Mouse (Mus musculus): ENCODE measurements at regions not wholly inside any gene's neighbourhood (a gene's known extent, or its start where the extent isn't known, plus 50 kb on each side); places are given as distances from the start of the nearest gene placed in this dataset.
"Not testable (repeated sequence)": the region's sequence is repeated elsewhere in the genome, so short reads cannot be mapped to it uniquely, and the experiment has no call there.

DNA sequence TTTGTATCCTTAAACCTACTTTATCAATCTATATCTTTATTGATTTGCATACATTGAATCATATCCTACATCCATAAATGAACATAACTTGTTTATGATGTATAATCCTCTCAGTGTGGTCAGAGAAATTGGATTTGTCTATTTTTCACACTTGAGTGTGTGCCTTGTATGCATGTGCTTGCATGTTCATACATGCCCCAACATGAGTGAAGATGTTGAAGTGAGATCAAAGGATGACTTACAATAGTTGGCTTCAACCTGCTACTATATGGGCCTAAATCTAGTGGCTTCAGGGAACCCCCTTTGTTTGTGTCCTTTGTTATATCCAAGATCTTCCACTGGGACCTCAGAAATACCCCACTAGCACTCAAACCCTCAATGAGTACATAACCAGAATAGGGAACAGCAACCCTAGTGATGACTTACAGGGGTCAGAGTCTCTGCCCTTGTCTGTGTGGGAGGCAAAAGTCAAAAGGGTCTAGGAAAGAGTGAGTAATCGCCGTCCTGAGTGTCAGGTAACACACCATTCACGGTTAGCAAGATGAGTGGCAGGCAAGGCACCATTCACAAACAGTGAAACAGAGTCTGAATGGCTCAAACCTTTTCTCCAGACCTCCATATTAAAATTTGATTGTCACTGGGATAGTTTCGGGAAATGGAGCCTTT lies 236.3 kb downstream of the Lpin1 start:
- DNase-seq (ENCODE audit: low spot score in 2 of 2), result no peak

- DNase-seq (ENCODE audit: low spot score in 2 of 2), result no peak
Observed at GRCm38 (mm10) chr12:16370061-16370460, 240.7 kb downstream of the Lpin1 start.

- no peak for DNase-seq (ENCODE audit: low spot score in 2 of 2)
Observed at GRCm38 (mm10) chr12:16362341-16362740, 248.4 kb downstream of the Lpin1 start.

GRCm38 (mm10) chr12:16358831-16359230 lies 251.9 kb downstream of the Lpin1 start:
- no peak for DNase-seq (ENCODE audit: low spot score in 2 of 2)

DNA sequence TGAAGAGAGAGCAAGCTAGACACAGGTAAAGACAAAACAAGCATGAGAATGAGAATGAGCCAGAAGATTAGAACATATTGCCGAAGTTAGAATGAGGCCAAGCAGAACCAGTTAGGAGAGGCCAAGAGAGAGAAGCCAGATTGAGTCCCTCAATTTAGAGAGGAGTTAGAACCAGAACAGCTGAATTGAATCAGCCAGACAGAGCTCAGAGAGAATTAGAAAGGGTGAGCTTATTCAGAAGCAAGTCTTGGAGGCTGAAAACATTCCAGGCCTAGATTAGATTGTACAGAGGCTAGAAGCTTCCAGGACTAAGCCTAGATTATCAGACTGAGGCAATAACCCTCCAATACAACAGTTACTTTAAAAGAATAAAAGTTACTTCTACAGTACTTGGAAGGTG lies 256.1 kb downstream of the Lpin1 start:
- DNase-seq (ENCODE audit: low spot score in 2 of 2), result no peak

- no peak for DNase-seq (ENCODE audit: low spot score in 2 of 2)
Observed at GRCm38 (mm10) chr12:16351751-16352150, 259.0 kb downstream of the Lpin1 start.

DNA sequence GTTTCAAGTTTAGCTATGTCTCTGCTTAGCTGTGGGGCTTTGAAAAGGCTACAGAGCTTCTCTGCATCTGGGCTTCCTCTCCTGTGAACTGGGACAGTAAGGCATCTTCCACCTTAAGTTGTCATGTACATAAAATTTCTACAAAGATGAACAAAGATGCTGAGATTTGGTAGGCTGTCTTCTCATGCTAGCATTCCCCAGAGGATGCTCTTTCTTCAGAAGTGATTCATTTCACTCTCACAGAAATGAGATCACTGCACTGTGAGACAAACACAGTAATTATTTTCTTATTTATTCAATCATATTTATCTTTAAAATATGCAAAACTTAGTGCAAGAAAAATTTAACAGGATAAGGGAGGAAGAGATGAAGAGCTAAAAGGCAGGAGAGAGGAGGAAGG lies 261.5 kb downstream of the Lpin1 start:
- DNase-seq (ENCODE audit: low spot score in 2 of 2), result no peak

GRCm38 (mm10) chr12:16344021-16344420 lies 266.7 kb downstream of the Lpin1 start:
- DNase-seq (ENCODE audit: low spot score in 2 of 2), result no peak

GRCm38 (mm10) chr12:16342030-16342429 lies 268.7 kb downstream of the Lpin1 start:
- not testable (repeated sequence) for DNase-seq (ENCODE audit: low spot score in 2 of 2)

GRCm38 (mm10) chr12:16331456-16331855 lies 279.3 kb downstream of the Lpin1 start:
- no peak for DNase-seq (ENCODE audit: low spot score in 2 of 2)

DNA sequence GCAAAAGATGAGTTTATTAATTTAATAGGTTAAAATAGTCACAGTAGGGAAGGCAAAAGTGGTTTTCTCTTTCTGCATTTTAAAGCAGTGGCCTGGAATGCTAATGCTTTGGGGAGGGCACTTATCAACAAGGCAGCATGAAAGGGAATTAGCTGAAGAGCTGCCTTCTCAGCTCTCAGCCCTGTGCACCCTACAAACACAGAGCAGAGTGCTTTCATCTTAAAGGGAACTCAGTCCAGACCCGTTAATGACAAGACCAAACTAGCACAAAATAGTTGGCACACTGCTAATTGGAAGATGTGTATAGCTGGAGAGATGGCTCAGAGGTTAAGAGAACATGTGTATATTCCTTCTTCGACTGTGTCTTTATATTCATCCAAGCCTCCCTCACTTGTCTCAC lies 281.6 kb downstream of the Lpin1 start:
- no peak for DNase-seq (ENCODE audit: low spot score in 2 of 2)

GRCm38 (mm10) chr12:16320536-16321402 lies 290.0 kb downstream of the Lpin1 start:
- DNase-seq (ENCODE audit: low spot score in 2 of 2), result no peak

DNA sequence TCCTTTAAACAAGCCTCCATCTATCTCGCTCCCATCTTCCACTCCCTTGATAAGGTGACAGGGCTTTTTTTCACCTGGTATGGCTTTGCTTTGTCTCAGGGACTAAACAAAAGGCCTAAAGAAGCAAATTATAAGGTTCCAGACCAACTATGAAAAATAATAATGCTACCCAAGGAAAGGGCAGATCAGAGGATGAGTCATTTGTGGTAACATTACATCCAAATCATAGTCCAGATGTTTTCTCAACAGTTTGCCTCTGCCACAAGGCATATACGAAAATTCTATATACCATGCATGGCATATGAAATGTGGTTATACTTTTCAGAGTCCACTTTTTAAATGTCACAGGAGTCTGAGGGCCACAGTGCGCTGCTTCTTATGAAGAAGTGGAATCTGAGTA lies 302.7 kb downstream of the Lpin1 start:
- DNase-seq (ENCODE audit: low spot score in 2 of 2), result no peak

DNA sequence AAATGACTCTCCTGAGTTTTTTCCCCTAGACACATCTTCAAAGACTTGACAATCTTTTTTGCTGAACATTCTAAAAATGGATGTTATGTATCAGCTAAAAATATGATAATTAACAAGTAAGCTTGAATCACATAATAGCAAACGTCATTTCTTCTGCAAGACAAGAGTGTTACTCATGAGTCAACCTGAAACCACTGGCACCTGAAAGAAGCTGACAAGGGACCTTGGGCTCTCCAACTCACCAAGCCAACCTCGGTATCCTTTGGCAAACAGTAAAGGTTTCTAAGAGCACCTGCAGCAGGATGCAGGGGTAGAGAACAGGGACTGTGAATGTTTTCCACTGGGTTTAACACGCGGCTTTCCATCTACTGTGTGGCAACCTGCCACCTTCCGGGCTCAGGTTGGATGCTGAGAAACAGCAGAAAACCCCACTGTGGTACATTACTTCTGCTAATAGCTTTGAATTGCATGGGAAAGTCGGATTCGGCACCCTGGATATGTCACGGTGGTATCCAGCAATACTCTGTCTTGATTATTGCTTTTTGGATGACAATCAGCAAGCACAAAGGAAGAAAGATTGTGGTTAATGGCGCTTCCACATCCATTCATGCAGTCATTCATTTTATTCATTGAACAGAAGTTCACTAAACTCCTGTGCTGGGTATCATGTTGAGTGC lies 305.9 kb downstream of the Lpin1 start:
- DNase-seq (ENCODE audit: low spot score in 2 of 2), result no peak

DNA sequence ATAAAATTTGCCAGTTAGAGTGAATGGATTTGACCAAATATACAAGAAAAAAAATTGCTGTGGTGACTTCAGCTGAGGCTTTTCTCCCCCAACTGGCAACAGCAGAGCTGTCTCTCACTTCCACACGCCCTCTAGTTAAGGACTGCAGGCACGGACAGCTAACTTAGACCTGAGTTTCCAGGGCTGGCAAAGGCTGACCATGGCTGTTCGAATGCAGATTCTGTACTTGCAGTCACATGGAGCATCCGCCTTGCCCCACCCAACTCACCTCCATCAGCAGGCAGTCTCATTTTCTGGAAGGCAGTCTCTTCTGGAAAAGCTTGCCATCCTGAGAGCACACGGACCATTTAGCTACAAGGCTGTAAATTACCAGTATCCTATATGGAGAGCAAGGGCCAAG lies 325.7 kb downstream of the Lpin1 start:
- no peak for DNase-seq (ENCODE audit: low spot score in 2 of 2)

DNA sequence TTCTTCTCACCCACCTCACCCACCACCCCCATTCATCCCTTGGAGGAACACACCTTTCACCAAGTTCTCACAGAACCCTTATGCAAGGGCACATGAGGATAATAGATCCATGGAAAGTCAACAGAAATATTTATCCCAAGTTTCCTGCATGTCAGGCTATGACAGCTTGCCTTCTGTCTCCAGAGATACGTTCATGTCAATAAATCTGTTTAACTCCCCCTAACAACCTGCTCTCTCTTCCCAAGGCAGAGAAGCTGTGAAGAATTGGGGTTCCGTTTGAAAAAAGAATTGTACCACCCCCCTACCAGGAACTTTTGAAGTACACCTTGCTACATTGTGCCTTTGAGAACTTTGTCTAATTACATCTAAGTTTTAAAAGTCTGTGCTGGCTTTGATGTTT lies 331.6 kb downstream of the Lpin1 start:
- no peak for DNase-seq (ENCODE audit: low spot score in 2 of 2)

DNA sequence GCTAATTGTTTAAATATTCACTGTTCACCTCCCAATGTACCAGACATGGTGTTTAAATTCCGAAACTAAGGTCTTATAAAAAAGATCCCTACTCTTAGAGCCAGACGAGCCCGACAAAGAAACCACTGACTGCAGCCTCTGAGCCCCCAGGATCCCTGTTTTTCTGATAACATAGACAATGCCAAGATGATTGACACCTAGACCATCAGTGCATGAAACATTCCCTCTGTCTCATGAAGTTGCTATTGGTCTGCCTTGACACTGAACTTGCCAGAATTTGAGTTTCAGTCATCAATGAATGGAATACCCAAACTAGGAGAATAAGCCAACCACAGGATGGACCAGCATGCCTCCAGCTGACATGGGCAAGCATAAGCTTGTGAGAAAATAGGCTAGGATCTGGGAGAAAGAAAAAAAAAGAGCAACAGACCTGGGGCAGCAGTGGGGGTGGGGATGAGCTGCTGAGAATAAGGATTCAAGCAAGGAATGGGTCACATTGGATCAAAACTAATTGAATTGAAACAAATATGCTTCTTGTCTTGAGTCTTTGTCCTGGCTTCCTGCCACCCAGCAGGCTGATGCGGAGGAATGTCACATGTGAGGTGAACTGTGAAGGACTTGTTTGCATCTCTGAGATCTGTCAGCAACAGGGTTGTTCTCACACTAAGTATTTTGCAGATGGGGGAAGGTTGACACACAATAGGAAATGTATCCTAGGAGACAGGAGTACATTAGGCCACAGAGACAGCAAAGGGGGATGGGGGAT lies 333.0 kb downstream of the Lpin1 start:
- DNase-seq (ENCODE audit: low spot score in 2 of 2), result no peak

DNA sequence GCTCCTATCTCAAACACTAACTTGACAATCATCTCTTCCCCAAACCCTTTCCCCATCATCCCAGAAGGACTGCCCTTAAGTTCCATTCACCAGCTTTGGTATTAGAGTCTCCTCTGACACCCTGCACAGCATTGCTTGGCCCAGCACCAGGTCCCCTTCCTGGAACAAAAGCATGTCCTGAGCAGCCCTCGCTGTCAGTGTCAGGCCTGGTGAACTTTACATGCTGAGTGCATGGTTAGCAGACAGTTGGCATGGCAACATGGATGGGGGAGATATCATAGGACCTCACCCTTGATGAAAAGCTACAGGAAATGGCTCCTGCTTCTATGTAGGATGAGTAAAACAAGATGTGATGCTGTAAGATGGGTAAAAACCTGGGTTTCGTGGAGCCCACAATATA lies 333.6 kb downstream of the Lpin1 start:
- no peak for DNase-seq (ENCODE audit: low spot score in 2 of 2)

DNA sequence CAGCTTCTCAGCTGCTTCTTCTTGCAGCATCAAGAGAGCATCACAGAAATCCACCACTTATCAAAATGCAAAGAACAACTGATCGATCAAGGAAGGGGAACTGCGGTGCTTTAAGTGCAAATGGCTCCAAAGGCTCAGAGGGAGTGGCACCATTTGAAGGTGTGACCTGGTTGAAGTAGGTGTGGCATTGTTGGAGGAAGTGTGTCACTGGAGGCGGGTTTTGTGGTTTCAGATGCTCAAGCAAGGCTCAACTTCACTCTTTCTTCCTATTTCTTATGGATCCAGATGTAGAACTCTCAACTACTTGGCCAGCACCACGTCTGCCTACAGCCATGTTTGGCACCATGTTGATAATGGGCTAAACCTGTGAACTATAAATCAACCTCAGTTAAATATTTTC lies 334.5 kb downstream of the Lpin1 start:
- no peak for DNase-seq (ENCODE audit: low spot score in 2 of 2)

GRCm38 (mm10) chr12:16272441-16272840 lies 338.3 kb downstream of the Lpin1 start:
- no peak for DNase-seq (ENCODE audit: low spot score in 2 of 2)

DNA sequence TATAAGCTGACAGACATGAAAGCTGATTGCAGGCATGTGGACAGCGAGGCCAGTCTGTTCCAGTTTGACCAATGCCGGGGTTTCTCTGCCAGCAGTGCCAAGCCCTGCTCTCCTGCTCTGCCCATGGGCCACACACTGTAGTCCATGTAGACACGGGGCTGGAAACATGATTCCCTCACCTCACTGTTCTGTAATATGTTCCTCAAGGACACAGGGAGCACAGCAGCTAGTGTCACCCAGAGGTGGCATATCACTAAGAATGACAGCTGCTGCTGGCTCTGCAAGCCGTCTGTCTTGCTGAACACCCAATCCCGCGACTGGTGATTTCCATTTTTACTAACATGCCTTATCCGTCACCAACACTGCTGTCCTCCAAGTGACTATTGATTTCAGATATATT lies 339.9 kb downstream of the Lpin1 start:
- DNase-seq (ENCODE audit: low spot score in 2 of 2), result no peak

DNA sequence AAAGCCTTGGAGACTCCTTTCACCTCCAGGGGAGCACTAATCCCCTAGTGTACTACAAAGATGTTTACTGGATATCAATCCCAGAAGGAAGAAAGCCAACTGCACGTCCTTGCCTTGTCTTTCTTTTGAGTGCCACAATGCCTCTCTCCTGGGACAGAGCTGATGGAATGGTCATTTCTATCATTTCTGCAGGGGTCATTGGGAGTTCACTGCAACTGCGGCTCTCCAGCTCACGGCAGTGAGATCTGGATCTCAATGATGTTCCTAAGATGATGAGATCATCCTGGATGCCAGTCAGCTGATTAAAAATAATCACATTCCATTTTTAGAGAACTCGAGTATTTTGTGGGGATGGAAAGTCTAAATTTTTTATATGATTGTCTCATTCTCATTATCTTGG lies 341.1 kb downstream of the Lpin1 start:
- DNase-seq (ENCODE audit: low spot score in 2 of 2), result no peak

Measured in urinary bladder, postnatal 36 days (tissue).